Mouse (Mus musculus) CH12F3 (cell line): ENCODE results near the gene Ero1l.

Source experiments
- in situ Hi-C: fragments of 300-500 bp; cut with MboI; formaldehyde crosslinking; loops from 2 replicates; pipeline ENCODE4 v1.14.3; 2020; ENCODE audit warnings: low sequenced_read_pairs

The Ero1l gene

GRCm38 (mm10) chr14:45305852-45306251 is 12.7 kb downstream of the Ero1l start:
- in situ Hi-C loops: no loop called here

DNA sequence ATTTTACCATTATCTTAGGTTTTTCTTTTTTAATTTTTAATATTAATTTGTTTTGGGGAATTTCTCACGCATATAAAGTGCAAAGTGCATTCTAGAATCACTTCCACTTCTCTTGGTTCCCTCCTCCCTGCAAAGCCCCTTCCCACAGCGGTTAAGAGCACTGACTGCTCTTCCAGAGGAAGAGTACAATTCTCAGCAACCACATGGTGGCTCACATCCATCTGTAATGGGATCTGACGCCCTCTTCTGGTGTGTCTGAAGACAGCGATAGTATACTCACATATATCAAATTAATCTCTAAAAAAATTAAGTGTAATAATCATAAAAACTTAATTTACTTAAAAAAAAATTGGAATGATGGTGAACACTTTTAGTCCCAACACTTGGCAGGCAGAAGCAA is 14.2 kb downstream of the Ero1l start:
- in situ Hi-C loops: no loop called here

- in situ Hi-C loops: no loop called here
Observed at GRCm38 (mm10) chr14:45303939-45304338, 14.6 kb downstream of the Ero1l start.

GRCm38 (mm10) chr14:45291608-45292007 is 27.0 kb downstream of the Ero1l start:
- in situ Hi-C loops: no loop called here

GRCm38 (mm10) chr14:45282066-45282465 is 36.5 kb downstream of the Ero1l start:
- in situ Hi-C loops: loop anchor here (10.0 kb wide), 1 partner anchor 57 kb away; the partner anchor contains the start of gene Txndc16

DNA sequence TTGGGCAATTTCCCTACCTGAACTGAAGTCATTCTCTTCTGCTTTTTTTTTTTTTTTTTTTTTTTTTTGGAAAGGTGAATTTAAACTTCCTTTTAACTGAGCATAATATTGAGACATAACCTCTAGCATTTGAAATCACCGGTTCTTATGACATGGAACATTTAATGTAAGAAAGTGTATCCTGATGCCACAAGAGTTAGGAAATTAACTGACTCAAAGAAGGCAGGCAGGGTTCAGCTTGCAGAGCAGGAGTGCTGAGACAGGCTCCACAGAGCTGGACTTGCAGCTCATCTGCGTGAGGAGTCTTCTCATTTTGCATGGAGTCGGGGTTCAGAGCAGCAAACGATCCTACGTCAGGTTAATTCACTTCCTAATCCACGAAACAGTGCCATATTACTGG is 42.8 kb downstream of the Ero1l start:
- in situ Hi-C loops: no loop called here

GRCm38 (mm10) chr14:45263831-45264592 is 54.6 kb downstream of the Ero1l start:
- in situ Hi-C loops: no loop called here

GRCm38 (mm10) chr14:45251548-45252076 is 67.0 kb downstream of the Ero1l start:
- in situ Hi-C loops: no loop called here

DNA sequence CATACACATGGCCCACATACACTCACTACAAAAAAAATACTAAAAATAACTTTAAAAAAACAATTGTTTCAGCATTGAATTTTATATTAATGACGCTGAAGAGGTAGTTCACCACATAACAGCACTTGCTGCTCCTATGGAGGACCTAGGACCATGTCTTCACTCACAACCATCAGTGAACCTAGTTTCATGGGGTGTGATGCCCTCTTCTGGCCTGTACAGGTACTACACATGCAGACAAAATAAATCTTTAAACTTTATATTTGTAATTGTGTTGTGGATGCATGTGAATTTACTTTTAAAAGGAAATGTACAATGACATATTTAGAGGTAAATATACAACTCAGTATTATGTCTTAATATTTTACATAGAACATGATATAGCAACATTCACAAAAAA is 77.0 kb downstream of the Ero1l start:
- in situ Hi-C loops: no loop called here

DNA sequence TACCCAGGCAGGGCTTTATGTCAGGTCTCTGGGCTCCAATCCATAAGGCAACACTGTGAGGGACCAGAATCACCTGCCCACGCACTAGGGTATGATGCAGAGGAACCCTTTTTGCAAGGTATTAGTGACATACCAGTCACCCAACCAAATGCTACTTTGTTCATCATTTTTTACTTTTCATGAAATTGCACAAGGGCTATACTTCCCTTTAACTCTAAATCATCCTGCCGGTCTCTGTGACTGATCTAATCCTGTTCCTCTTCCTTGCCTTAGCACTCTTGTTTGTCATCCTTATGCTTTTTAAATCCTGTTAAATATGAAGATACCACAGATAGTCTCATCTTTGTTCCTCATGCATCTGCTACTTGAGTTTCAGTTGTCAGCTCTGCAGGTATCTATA is 79.5 kb downstream of the Ero1l start:
- in situ Hi-C loops: no loop called here
